Mouse (Mus musculus): ENCODE measurements around the gene Cfdp1. TPM values are rescaled to one million over a fixed set of nuclear protein-coding genes. Genes with fewer than 3 reads are reported as not detected.

Cfdp1 gene
- polyA plus RNA-seq, 1 experiment from 2014 or later, result 180 TPM

GRCm38 (mm10) chr8:111760708-111761107 lies 93.4 kb downstream of the Cfdp1 start:
- H3K4me1 ChIP-seq (replicated peaks; ENCODE audit: insufficient read depth, low read length), result no peaks in the 10 kb centered on the region
- no peak overlapping the region for H3K9ac ChIP-seq (ENCODE audit: low read depth, low read length)
- H3K4me2 ChIP-seq (ENCODE audit: low read length), result no peak overlapping the region
- H3K4me3 ChIP-seq (replicated peaks; ENCODE audit: low read depth, low read length), result no peak overlapping the region
- ATAC-seq (replicated peaks; ENCODE audit: low FRiP score, low read depth) (no peak), DNase-seq (ENCODE audit: low spot score) (no peak)
- H3K27ac ChIP-seq, result no peak overlapping the region
- 0 out of 2 replicates have a peak, but pooled peaks cover 4% of the 10 kb centered on the region for H3K36me3 ChIP-seq (ENCODE audit: insufficient read depth, low read length)
- no peaks in the 10 kb centered on the region for H3K27me3 ChIP-seq (ENCODE audit: insufficient read depth, low read length)
- H3K9me3 ChIP-seq (replicated peaks; ENCODE audit: low read length), result no peaks in the 10 kb centered on the region
- no peak for TF ChIP-seq CTCF (IDR thresholded peaks at IDR 0.05; ENCODE audit: low read depth)
- 80% methylated on average over 13 of the region's 13 CpGs for WGBS

GRCm38 (mm10) chr8:111758817-111759216 lies 95.3 kb downstream of the Cfdp1 start:
- 80% methylated on average over 5 of the region's 5 CpGs for WGBS
- no peaks in the 10 kb centered on the region for H3K36me3 ChIP-seq (ENCODE audit: insufficient read depth, low read length)
- TF ChIP-seq CTCF (IDR thresholded peaks at IDR 0.05; ENCODE audit: low read depth), result no peak
- no peaks in the 10 kb centered on the region for H3K9me3 ChIP-seq (replicated peaks; ENCODE audit: low read length)
- H3K9ac ChIP-seq (ENCODE audit: low read depth, low read length), result no peak overlapping the region
- DNase-seq (ENCODE audit: low spot score) (no peak), ATAC-seq (replicated peaks; ENCODE audit: low FRiP score, low read depth) (no peak)
- no peak overlapping the region for H3K4me2 ChIP-seq (ENCODE audit: low read length)
- peaks cover 6% of the 10 kb centered on the region; the same call in 1 of the 2 replicates for H3K4me1 ChIP-seq (replicated peaks; ENCODE audit: insufficient read depth, low read length)
- H3K4me3 ChIP-seq (replicated peaks; ENCODE audit: low read depth, low read length), result no peak overlapping the region
- no peaks in the 10 kb centered on the region for H3K27me3 ChIP-seq (ENCODE audit: insufficient read depth, low read length)
- no peak overlapping the region for H3K27ac ChIP-seq

- peaks cover 10% of the 10 kb centered on the region; the same call in 1 of the 2 replicates for H3K4me1 ChIP-seq (replicated peaks; ENCODE audit: insufficient read depth, low read length)
- ATAC-seq (replicated peaks; ENCODE audit: low FRiP score, low read depth) (no peak), DNase-seq (ENCODE audit: low spot score) (no peak)
- no peak overlapping the region for H3K27ac ChIP-seq
- no peak overlapping the region for H3K4me2 ChIP-seq (ENCODE audit: low read length)
- 88% methylated on average over 9 of the region's 9 CpGs for WGBS
- no peaks in the 10 kb centered on the region for H3K36me3 ChIP-seq (ENCODE audit: insufficient read depth, low read length)
- no peaks in the 10 kb centered on the region for H3K27me3 ChIP-seq (ENCODE audit: insufficient read depth, low read length)
- H3K9ac ChIP-seq (ENCODE audit: low read depth, low read length), result no peak overlapping the region
- no peak for TF ChIP-seq CTCF (IDR thresholded peaks at IDR 0.05; ENCODE audit: low read depth)
- no peaks in the 10 kb centered on the region for H3K9me3 ChIP-seq (replicated peaks; ENCODE audit: low read length)
- H3K4me3 ChIP-seq (replicated peaks; ENCODE audit: low read depth, low read length), result no peak overlapping the region
Observed at GRCm38 (mm10) chr8:111757599-111757998, 96.5 kb downstream of the Cfdp1 start.

GRCm38 (mm10) chr8:111754736-111755135 lies 99.4 kb downstream of the Cfdp1 start:
- no peak overlapping the region for H3K27ac ChIP-seq
- no peaks in the 10 kb centered on the region for H3K36me3 ChIP-seq (ENCODE audit: insufficient read depth, low read length)
- no peaks in the 10 kb centered on the region for H3K27me3 ChIP-seq (ENCODE audit: insufficient read depth, low read length)
- no peaks in the 10 kb centered on the region for H3K9me3 ChIP-seq (replicated peaks; ENCODE audit: low read length)
- H3K4me3 ChIP-seq (replicated peaks; ENCODE audit: low read depth, low read length), result no peak overlapping the region
- ATAC-seq (replicated peaks; ENCODE audit: low FRiP score, low read depth) (no peak), DNase-seq (ENCODE audit: low spot score) (no peak)
- TF ChIP-seq CTCF (IDR thresholded peaks at IDR 0.05; ENCODE audit: low read depth), result no peak
- WGBS, result 58% methylated on average over 6 of the region's 6 CpGs
- H3K4me2 ChIP-seq (ENCODE audit: low read length), result no peak overlapping the region
- no peak overlapping the region for H3K9ac ChIP-seq (ENCODE audit: low read depth, low read length)
- peaks cover 10% of the 10 kb centered on the region; the same call in 1 of the 2 replicates for H3K4me1 ChIP-seq (replicated peaks; ENCODE audit: insufficient read depth, low read length)

- Histone ChIP-seq H3K4me1 (replicated peaks; ENCODE audit: insufficient read depth, low read length) (peaks cover 10% of the 10 kb centered on the region; the same call in 1 of the 2 replicates), H3K4me2 (ENCODE audit: low read length) (no peak overlapping the region), H3K4me3 (replicated peaks; ENCODE audit: low read depth, low read length) (no peak overlapping the region), H3K9ac (ENCODE audit: low read depth, low read length) (no peak overlapping the region), H3K27me3 (ENCODE audit: insufficient read depth, low read length) (no peaks in the 10 kb centered on the region), H3K9me3 (replicated peaks; ENCODE audit: low read length) (no peaks in the 10 kb centered on the region), H3K36me3 (ENCODE audit: insufficient read depth, low read length) (no peaks in the 10 kb centered on the region), H3K27ac (peak overlapping the region; percentile 64; the same call in 1 of the 2 replicates)
- WGBS, result 14% methylated on average over 2 of the region's 2 CpGs
- TF ChIP-seq CTCF (IDR thresholded peaks at IDR 0.05; ENCODE audit: low read depth), result no peak
- DNase-seq (ENCODE audit: low spot score) (peak; percentile 66), ATAC-seq (replicated peaks; ENCODE audit: low FRiP score, low read depth) (0 out of 2 replicates have a peak, but pooled peaks have one; percentile 48)
Observed at GRCm38 (mm10) chr8:111754088-111754487, 100.0 kb downstream of the Cfdp1 start.

- H3K4me1 ChIP-seq (replicated peaks; ENCODE audit: insufficient read depth, low read length), result peaks cover 35% of the 10 kb centered on the region
- ATAC-seq (replicated peaks; ENCODE audit: low FRiP score, low read depth) (no peak), DNase-seq (ENCODE audit: low spot score) (no peak)
- H3K27ac ChIP-seq, result no peak overlapping the region
- H3K27me3 ChIP-seq (ENCODE audit: insufficient read depth, low read length), result no peaks in the 10 kb centered on the region
- H3K9ac ChIP-seq (ENCODE audit: low read depth, low read length), result no peak overlapping the region
- H3K4me2 ChIP-seq (ENCODE audit: low read length), result no peak overlapping the region
- H3K36me3 ChIP-seq (ENCODE audit: insufficient read depth, low read length), result no peaks in the 10 kb centered on the region
- no peak for TF ChIP-seq CTCF (IDR thresholded peaks at IDR 0.05; ENCODE audit: low read depth)
- no peak overlapping the region for H3K4me3 ChIP-seq (replicated peaks; ENCODE audit: low read depth, low read length)
- WGBS, result 46% methylated on average over 6 of the region's 6 CpGs
- H3K9me3 ChIP-seq (replicated peaks; ENCODE audit: low read length), result no peaks in the 10 kb centered on the region
Observed at GRCm38 (mm10) chr8:111748766-111749165, 105.3 kb downstream of the Cfdp1 start.

Measured in kidney, postnatal 0 days (tissue).